8 mouse cellular contexts compared by ENCODE assay signal in the genomic region with DNA sequence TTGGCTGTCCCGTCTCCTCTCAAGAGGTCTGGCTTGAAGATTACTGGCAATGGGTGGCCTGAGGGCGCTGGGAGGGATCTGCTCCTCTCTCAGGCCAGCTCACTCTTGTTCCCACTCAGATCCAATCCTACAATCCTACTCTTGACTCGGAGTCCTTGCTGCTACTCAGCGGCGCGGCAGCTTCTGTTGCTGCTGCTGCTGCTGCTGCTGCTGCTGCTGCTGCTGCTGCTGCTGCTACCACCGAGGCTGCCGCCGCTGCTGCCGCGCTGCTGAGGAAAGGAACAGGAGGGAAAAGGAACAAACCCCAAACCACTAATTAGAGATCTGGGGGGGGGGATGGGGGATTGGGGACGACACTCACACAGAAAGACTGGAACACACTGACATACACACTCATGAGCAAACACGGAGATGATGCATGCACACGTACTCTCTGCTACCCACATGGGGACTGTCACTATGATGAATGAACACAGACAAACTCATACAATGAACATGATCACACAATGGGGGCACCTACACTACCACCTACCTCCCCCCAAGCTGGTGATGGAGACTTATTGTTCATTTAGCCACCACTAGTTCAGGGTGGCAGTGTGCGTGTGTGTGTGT. TPM values are rescaled to one million over a fixed set of nuclear protein-coding genes. Genes with fewer than 3 reads are reported as not detected.
A peak's percentile ranks its signal among the peaks of the same experiment; 100 is the strongest.
DNase-seq lines count a peak whose midpoint lies in the region; ATAC-seq and TF ChIP-seq lines count a peak whose summit lies in the region.

A gene (minus strand): TSS at position 450 of the 612 bp plus-strand sequence.

- H3K36me3 ChIP-seq in liver, postnatal 0 days (replicated peaks; ENCODE audit: insufficient read depth, low read length): no peaks in the 10 kb centered on the region
- H3K36me3 ChIP-seq in forebrain, embryonic 10.5 days (replicated peaks): no peaks in the 10 kb centered on the region
- H3K36me3 ChIP-seq in limb, embryonic 13.5 days: no peaks in the 10 kb centered on the region

- no peak within 1 kb of the TSS for H3K4me3 ChIP-seq in liver, postnatal 0 days (ENCODE audit: low read depth, low read length)
- H3K4me3 ChIP-seq in forebrain, embryonic 10.5 days: peak within 1 kb of the TSS; percentile 45
- H3K4me3 ChIP-seq in limb, embryonic 13.5 days: peak within 1 kb of the TSS; percentile 42

- TF ChIP-seq CTCF in liver, postnatal 0 days (IDR thresholded peaks at IDR 0.05; ENCODE audit: low read depth): no peak

- DNase-seq in liver: peak; percentile 22
- no peak for DNase-seq in liver, postnatal 0 days
- DNase-seq in forebrain, embryonic 10.5 days (ENCODE audit: extremely low spot score, low spot score): peak; percentile 30
- peak; percentile 48 for DNase-seq in retina, embryonic 14.5 days (ENCODE audit: low spot score)
- DNase-seq in gastrocnemius, postnatal 4 days (ENCODE audit: low spot score in 2 of 2): no peak
- no peak for DNase-seq in cerebellum, adult 18-20 months
- DNase-seq in adrenal gland, adult 8-10 months: no peak

- no peak within 1 kb of the TSS for H3K9ac ChIP-seq in liver, postnatal 0 days (replicated peaks)
- peak within 1 kb of the TSS; percentile 65 for H3K9ac ChIP-seq in limb, embryonic 13.5 days

- H3K27me3 ChIP-seq in liver, postnatal 0 days (ENCODE audit: insufficient read depth, low read length): peaks cover 57% of the 10 kb centered on the region
- peaks cover 95% of the 10 kb centered on the region for H3K27me3 ChIP-seq in forebrain, embryonic 10.5 days (ENCODE audit: poor library complexity, severe bottlenecking)
- peaks cover 3% of the 10 kb centered on the region; the same call in 1 of the 2 replicates for H3K27me3 ChIP-seq in limb, embryonic 13.5 days

- WGBS in liver, postnatal 0 days (ENCODE audit: insufficient replicate concordance): 12% methylated on average over 11 of the region's 15 CpGs
- 9% methylated on average over 15 of the region's 15 CpGs for WGBS in forebrain, embryonic 10.5 days
- WGBS in limb, embryonic 13.5 days: 10% methylated on average over 15 of the region's 15 CpGs

- ATAC-seq in liver, postnatal 0 days: no peak
- no peak for ATAC-seq in limb, embryonic 13.5 days (ENCODE audit: low FRiP score, low read depth)

- TF ChIP-seq EP300 in liver, postnatal 0 days (IDR thresholded peaks at IDR 0.05; ENCODE audit: low read depth): no peak

- no peak within 1 kb of the TSS for H3K27ac ChIP-seq in liver, postnatal 0 days (ENCODE audit: low read depth)
- peak within 1 kb of the TSS; percentile 68 for H3K27ac ChIP-seq in forebrain, embryonic 10.5 days
- no peak within 1 kb of the TSS for H3K27ac ChIP-seq in limb, embryonic 13.5 days

- no peak within 1 kb of the TSS for H3K4me2 ChIP-seq in liver, postnatal 0 days (ENCODE audit: low read depth, low read length)
- peak within 1 kb of the TSS; percentile 65 for H3K4me2 ChIP-seq in limb, embryonic 13.5 days (replicated peaks)

- no peaks in the 10 kb centered on the region for H3K4me1 ChIP-seq in liver, postnatal 0 days (ENCODE audit: insufficient read depth)
- peaks cover 47% of the 10 kb centered on the region for H3K4me1 ChIP-seq in forebrain, embryonic 10.5 days
- peaks cover 45% of the 10 kb centered on the region for H3K4me1 ChIP-seq in limb, embryonic 13.5 days

- H3K9me3 ChIP-seq in liver, postnatal 0 days (ENCODE audit: low read length): no peaks in the 10 kb centered on the region
- H3K9me3 ChIP-seq in forebrain, embryonic 10.5 days: no peaks in the 10 kb centered on the region
- H3K9me3 ChIP-seq in limb, embryonic 13.5 days: no peaks in the 10 kb centered on the region

RNA-seq across cellular contexts. Expression of the gene that starts here (rescaled TPM):
- not detected in 2 replicates for polyA plus RNA-seq in liver, postnatal 0 days (2015; fragmentation: Nextera tagmentation; extraction: Ambion mirVana)
- 0.25 and 0.42 TPM in 2 replicates for polyA plus RNA-seq in forebrain, embryonic 10.5 days (2016; fragmentation: Nextera tagmentation; extraction: Ambion mirVana)
- 6.0 and 7.4 TPM in 2 replicates for polyA plus RNA-seq in limb, embryonic 13.5 days (2015; fragmentation: Nextera tagmentation; extraction: Ambion mirVana)
- total RNA-seq in gastrocnemius, postnatal 4 days (2021): under 1 TPM; 0.18 to 0.22 TPM
- under 1 TPM; 0.17 to 0.48 (median 0.33) TPM for total RNA-seq in adrenal gland, adult 8-10 months (2022)

Comparison
In these comparisons a context has a peak if more than half of its experiments do, and no peak if none do; other contexts are left out.
1. DNase-seq: peak in liver (single experiment) and retina, embryonic 14.5 days (single experiment); none in liver, postnatal 0 days (single experiment), gastrocnemius, postnatal 4 days (0 of 2), cerebellum, adult 18-20 months (0 of 2) and adrenal gland, adult 8-10 months (single experiment).
2. Peak in DNase-seq, H3K4me3 ChIP-seq and H3K27ac ChIP-seq in forebrain, embryonic 10.5 days; RNA of the gene not detected or under 1 TPM.